Mouse (Mus musculus) lung, adult 2 months (tissue): Measurements from ENCODE around the gene Vmac.

ENCODE experiments used
- CTCF ChIP-seq: fragments of 200-500 bp; IDR thresholded peaks from 2 replicates; pipeline ENCODE4 v1.5.1; 2011; ENCODE audit warnings: mild to moderate bottlenecking, low read length, control low read depth; ENCODE audit not compliant: insufficient read depth
- POLR2A ChIP-seq: fragments of 200-500 bp; IDR thresholded peaks from 2 replicates; pipeline ENCODE4 v1.6.1; 2011; ENCODE audit warnings: low read depth, mild to moderate bottlenecking, control low read depth, low read length, borderline replicate concordance; ENCODE audit errors: extremely low read depth

DNA sequence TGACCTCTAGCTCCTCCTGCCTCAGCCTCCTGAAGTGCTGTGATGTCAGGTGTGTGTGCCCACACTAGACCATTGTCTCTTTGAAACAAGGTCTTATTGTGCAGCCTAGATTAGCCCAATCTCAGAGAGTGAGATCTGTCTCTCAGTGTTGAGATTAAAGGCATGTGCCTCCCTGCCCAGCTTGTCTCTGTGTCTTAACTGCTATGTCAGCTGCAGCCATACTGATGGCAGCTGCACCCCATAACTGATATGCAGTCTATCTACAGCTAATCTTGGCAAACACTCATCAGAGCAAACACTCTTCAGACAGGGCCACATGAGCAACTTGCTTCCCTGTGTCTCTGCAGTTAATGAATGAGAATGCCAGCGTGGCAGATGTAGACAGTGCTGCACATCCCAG is 11.3 kb downstream of the Vmac start:
- TF ChIP-seq CTCF (no peak), POLR2A (no peak)
